Mouse (Mus musculus) thymus, postnatal 0 days (tissue): ENCODE results near the gene C2cd2. TPM values are rescaled to one million over a fixed set of nuclear protein-coding genes. Genes with fewer than 3 reads are reported as not detected.
"Not testable (repeated sequence)": the region's sequence is repeated elsewhere in the genome, so short reads cannot be mapped to it uniquely, and the experiment has no call there.

Experiments used
- DNase-seq: peaks from one replicate; pipeline ENCODE4 v3.0.0-alpha.2; 2015; ENCODE audit warnings: low spot score
- polyA plus RNA-seq: library from polyadenylated mRNA; unstranded; fragments of >200 nt; fragmentation: Nextera tagmentation; extraction: Ambion mirVana; gene quantifications from 2 replicates; pipeline ENCODE4 v1.2.1, GENCODE M21; 2015

C2cd2 gene
- polyA plus RNA-seq, 1 experiment from 2014 or later, result 6.6 TPM

DNA sequence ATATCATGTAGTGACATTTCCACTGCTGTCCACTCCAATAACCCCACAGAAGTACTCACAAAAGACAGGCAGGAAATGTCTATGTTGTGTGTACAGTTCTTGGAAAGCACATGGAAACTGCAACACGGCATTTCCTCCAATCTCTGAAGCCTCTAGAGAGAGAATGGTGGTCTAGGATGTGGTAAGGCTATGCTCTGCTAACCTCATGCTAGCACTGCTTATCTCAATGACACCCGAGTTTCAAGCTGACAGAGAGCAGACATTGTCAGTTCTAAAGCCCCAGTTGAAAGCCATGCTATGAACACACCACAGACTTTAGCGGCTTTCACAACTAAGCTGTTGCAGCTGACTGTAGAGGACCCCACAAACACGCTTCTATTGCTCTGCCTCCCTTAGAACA lies 13.6 kb downstream of the C2cd2 start:
- DNase-seq, result peak; percentile 17

DNA sequence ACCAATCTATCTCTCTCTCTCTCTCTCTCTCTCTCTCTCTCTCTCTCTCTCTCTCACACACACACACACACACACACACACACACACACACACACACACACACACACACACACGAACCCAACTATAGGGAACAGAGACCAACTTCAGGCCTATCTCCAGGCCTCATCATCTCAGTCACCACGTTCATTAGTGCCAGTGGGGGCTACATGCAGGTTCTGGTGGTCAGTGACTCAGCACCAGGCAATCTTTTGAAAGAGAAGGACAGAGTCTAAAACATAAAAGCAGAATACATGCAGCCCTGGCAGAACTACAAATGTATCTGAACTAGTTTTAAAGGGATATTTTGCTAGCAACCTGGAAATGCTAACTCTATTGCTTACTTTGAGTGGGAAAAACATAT lies 15.4 kb downstream of the C2cd2 start:
- DNase-seq, result not testable (repeated sequence)

DNA sequence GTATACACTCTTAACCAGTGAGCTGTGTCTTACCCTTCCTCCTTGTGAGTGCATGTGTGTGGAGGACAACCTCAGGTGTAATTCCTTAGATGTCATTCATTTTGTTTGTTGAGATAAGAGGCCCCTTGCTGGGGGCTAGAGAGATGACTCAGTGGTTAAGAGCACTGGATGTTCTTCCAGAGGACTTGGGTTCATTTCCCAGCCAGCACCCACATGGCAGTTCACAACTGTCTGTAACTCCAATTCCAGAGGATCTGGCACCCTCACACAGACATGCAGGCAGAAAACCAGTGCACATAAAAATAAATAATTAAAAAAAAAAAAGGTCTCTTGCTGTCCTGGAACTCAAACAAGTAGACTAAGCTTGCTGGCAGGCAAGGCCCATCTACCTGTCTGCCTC lies 20.6 kb downstream of the C2cd2 start:
- DNase-seq, result no peak

DNA sequence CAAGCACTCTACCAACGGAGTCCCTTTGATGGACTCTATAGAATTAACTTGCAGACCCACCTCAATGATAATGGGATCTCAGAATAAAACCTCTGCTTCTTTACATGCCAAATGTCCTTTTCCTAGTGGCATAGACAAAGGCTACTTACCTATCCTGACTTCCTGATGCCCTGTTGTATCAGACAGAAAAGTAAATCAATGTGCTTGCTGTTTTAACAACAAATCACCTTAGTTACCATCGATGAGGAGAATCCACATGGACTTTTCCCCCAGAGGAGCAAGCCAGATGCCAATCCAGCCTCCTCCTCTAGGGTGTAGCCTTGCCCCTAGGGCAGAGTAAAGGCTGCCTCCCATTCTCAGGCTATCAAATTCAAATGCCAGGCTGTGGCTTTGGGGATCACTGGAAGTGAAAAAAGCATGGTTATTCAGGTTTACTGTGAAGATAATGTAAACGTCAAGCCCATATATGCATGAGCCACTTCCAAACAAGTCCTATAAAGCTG lies 21.9 kb downstream of the C2cd2 start:
- DNase-seq, result no peak

DNA sequence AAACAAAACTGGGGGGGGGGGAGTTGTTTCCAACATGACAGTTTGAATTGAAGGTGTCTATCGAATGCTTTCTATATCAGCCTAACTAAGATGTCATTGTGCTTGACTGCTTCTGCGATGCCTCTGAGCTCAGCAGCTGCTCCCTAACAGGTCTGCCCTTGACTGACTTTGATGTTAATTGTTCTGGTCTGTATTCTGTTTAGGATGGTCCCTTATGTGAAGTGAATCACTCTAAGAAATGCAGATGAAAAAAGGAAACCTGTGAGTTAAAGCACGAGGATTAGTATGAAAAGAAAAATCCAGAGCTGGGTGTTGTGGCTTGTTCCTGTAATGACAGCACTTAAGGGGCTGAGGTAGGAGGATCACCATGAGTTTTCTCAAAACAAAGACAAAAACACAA lies 26.6 kb downstream of the C2cd2 start:
- DNase-seq, result no peak

DNA sequence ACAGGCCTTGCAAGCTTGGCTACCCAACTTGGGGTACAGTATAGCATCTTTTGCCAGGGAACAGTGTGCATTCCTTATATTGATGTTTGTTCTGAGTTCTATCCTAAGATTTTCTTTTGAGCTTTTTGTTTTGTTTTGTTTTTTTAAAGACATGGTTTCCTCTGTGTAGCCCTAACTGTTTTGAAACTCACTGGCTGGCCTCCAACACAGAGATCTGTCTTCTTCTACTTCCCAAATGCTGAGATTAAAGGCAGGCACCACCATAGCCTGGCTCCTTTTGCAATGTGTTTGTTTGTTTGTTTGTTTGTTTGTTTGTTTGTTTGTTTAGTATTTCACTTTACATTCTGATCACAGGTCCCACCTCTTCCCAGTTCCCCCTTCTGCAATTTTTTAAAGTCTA lies 32.2 kb downstream of the C2cd2 start:
- DNase-seq, result no peak

DNA sequence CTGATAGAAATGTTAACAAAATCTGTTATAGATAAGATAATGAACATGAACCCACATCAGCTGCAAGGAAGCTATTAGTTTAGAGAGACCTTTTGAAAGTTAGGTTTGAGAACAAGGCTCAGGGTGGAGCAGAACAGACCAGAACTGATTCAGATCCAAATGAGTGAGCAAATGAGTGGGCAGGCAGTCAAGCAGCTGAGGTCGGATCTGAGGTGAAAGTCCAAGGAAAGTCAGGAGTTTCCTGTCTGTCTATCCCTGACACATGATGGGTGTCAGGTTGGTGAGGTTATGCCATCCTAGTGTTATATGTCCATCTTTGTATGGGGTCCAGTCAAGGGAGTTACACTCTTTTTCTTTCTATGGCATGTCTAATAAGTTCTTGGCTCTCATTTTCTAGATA lies 32.9 kb downstream of the C2cd2 start:
- DNase-seq, result no peak

DNA sequence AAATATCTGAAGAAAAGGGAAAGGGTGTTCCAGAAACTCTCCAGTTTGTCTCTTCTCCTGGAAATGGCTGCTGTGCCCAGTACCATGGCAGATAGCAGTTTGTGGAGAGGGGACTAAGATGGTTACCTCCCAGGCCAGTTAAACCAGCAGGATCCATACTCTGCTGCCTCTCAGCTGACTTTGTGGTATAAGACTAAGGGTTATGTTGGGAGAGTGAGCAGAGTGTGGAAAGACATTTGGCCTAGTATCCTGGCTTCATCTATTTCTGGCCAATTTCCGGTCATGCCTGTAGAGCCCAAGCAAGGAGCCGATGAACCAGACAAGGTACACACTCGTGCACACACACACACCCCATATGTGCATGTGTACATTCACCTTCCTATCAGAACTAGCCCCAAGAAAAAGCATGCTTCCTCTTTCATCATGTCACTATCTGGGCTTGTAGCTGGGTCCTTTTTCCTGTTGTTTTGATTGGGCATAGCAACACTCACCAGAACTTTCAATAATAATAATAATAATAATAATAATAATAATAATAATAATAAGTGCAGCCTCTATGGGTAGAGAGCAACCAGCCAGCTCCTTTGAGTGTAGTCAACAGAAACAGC lies 35.0 kb downstream of the C2cd2 start:
- DNase-seq, result no peak

DNA sequence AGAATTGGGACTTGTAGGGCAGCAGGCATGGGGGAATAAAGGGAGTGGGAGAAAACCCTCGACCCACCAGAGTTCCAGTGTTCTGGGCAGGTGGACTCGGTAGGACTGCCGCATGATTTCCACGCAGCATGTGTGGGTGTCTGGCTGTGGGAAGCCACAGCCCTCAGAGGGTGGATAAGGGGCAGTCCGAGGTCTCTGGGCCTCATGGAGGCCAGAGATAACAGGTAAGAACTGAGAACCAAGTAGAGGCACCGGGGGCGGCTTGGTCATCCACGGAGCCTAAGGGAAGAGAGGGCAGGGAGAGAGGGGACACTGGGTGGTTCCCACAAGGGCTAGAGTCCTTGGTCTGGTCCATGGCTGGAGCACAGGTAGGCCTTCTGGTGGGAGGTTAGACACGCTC lies 36.0 kb downstream of the C2cd2 start:
- no peak for DNase-seq

DNA sequence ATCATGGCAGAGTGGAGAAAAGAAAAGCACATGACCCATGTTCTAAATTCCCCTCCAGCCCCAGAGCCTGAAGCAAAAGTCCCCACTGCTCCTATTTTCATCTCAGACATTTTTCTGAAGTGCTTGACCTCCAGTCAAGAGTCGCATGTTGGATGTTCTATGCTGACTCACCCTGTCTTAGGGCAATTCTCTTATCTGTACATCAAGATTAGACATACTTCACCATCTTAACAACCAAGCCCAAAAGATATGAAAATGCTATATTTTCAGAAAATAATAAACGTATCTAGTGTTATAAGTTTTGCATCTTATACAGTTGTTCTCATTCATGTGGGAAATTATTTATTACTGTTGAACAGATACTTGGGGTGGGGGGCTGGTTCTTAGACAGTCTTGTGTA lies 36.6 kb downstream of the C2cd2 start:
- DNase-seq, result no peak

DNA sequence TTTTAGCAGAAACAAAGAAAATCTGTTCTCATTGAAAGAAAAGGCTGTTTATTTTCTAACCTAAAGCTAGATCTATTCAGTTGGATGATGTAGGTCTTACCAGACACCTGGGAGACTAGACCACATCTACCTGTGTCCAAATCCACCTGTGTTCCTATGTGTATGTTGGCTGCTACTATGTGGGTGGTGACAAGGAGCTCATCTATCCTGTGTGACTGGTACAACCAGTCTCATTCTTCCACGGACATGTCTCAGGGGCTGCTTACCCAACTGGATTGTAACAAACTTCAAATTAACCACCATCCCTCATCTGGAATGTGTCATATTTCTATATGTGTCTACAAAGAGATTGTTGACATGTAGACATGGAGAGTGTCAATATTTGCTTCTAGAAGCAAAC lies 38.7 kb downstream of the C2cd2 start:
- DNase-seq, result no peak

DNA sequence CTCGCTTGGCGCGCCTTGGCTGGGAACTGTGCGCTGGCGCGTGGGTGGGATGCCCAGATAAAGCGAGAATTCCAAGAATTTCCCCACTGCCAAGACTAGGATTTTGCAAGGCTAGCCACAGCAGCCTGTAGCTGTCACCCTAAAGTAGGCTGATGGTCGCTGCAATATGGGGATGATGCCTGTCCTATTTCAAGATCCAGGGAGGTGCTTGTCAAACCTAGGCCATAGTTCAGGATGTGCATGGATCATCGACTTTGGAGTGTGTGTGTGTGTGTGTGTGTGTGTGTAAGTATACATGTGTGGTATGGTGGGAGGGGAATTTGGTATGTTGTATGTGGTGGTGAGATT lies 39.6 kb downstream of the C2cd2 start:
- no peak for DNase-seq

DNA sequence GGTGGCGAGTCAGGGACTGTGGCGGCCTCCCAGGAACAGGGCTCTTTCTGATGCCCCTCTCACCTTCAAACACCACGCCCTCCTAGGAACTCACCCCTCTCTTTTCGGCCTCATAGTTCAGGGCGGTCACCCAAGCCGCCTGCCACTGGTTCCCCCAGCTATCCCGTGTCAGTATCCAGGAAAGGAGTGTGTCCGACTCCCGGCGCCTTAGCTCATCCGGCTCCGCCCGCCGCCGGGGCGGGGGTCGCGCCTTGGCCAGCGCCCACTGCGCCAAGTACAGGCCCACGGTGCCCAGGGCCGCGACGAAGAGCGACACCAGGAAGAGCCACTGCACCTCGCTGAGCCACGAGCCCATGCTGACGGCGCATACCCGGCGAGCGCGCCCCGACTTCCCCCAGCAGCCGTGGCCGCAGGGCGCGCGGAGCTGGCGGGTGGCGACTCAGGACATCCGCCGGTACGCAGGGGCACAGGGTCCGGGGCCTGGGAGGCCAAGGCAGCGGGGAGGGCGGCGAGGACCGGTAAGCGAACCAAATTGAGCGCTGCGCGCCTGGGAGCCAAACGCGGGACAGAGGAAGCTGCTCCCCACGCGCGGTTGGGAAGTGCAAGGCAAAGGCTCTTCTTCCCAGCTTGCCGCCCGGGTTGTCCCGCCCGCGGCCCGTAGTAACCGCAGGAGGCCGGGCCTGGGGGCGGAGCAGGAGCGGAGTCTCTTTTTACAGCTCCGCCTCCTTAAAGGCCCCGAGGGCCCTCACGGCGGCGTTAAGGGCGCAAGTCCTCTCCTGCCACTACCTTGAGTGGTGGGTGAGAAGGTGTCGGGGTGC lies 40.2 kb downstream of the C2cd2 start:
- DNase-seq, result peak; percentile 69

DNA sequence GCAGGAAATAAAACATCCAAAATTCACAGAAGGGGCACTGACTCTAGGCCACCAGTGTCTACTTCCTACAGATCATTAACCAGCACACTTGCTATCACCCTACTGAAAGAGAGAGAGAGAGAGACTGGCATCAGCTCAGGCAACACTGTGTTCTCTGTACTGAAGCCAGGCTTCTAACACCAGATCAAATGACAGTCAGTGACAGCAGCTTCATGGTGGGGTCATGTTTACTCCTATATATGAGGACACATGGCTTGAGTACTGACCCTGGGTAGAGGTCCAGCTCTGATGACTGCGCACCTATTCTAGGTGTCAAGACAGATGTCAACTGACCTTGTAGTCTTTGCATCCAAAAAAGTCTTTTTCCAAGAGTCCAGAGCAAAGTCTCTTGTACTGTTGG lies 41.8 kb downstream of the C2cd2 start:
- no peak for DNase-seq

DNA sequence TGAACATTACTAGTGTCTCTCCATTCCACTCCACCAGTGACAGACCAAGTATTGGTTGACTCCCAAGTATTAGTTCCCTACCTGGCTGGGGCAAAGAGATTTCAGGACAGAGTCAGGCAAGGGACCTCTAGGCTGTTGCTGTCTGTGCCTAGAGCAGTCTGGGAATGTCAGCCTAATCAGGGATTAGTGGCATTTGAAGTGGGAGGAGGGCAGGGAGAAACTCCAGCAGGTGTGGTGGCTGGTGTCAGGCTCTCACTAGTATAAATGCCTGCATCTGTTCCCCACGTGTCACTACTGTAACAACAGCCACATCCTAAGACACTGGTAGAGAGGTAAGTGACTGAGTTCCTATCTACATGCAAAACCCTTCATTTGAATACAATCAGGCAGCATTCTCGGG lies 42.6 kb downstream of the C2cd2 start:
- DNase-seq, result no peak

DNA sequence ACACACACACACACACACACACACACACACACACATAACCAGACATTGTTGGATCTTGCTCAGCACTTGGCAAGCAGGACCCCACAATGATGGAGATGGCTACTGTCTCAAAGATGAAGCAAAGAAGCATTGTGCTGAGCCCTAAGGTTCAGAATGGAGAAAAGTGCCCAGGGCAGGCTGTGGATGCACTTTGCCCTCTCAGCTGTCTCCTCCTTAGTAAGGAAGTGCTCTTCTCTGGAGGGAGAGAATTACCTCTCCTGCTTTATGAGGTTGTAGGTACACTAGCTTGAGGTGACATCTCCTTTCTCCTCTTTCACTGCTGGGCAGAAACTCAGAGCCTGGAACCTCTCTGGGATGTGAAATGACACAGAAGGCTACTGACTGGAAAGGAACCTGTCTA lies 49.5 kb downstream of the C2cd2 start:
- no peak for DNase-seq

DNA sequence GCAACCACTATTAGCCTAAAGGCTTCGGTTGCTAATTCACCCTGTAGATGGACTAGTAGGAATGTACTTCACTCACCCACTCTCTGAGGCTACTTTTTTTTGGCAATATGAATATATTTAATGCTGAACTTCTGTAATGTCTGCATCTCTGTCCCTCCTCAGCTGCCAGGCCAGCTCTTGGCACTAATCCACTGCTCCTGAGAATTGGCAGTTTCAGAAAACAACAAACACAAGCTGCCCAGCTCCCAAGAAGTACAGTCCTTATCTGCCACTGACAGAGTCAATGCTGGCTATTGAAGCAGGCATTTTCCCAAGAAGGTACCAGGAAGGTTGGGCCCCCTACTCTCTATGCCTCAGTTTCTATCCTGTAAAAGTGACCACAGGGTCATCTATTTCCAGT lies 53.0 kb downstream of the C2cd2 start:
- DNase-seq, result no peak

DNA sequence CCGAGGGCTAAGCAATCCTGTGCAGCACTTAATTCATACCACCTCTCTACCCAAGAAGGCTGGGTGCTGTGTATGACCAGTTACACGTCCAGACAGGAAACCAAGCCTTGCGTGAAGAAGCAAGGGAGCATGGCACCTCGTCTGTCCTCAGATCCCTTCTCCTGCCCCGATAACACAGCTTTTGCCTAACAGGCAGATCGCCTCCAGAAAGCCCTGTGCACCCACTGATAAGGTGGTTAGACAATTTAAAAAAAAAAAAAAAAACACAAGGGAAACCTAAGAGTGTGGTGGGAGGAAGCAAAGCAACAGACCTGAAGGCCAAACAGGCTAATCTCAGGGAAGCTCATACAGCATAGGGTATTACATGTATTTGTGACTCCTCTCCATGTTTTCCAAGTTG lies 54.9 kb downstream of the C2cd2 start:
- no peak for DNase-seq

DNA sequence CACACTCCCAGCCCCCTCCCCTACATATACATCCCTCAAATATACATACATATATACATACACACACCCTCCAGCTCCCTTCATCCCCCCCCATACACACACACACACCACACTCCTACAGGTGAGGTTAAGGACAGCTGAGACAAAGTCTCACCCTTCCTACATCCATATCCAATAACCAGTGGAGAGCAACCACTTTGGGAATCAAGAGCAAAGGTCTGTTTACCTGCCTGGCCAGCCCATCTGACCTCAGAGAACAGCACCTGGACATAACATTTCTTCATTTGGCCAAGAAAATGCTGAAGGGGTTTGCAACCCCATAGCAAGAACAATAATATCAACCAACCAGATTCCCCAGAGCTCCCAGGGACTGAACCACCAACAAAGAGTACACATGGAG lies 56.1 kb downstream of the C2cd2 start:
- DNase-seq, result no peak

DNA sequence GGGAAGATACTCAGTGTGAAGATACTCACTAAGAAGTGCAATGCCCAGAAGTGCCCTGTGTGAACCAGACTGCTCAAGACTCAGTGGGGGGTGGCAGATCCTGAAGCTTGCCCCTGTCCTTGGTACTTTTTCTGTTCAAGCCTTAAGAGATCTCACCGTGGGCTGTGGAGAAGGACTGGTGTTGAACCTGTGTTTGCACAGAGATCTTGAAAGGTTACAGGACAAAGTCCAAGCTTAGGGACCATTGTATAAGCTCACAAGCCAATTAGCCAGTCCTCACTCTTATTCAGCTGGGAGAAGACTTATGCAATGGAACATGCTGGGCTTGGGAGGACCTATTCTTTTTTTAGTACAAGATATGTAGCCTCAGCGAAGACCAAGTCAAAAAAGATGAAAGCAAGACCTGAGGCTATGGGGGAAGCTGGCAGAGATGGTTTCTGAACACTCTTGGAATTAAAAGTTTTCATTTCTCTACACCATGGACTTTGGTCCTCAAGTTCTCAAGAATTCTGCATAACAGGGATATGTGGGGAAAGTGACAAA lies 56.9 kb downstream of the C2cd2 start:
- no peak for DNase-seq

DNA sequence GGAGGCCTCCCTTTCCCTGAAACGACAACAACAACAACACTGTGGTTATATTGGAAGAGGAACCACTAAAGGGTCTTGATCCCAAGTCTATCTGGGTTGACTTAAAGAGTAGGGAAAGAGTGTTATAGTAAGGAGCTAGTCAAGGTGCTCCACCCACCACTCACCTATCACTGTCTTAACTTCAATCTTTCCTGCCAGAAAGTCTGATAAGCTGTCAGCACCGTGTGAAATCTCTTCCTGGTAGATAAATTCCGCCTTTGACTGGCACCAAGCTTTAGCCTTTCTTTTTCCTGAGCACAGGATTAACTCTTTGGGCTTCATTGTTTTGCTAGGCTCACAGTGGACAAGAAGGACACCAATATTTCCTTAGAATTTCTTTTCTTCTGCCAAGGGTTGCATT lies 58.4 kb downstream of the C2cd2 start:
- DNase-seq, result no peak

DNA sequence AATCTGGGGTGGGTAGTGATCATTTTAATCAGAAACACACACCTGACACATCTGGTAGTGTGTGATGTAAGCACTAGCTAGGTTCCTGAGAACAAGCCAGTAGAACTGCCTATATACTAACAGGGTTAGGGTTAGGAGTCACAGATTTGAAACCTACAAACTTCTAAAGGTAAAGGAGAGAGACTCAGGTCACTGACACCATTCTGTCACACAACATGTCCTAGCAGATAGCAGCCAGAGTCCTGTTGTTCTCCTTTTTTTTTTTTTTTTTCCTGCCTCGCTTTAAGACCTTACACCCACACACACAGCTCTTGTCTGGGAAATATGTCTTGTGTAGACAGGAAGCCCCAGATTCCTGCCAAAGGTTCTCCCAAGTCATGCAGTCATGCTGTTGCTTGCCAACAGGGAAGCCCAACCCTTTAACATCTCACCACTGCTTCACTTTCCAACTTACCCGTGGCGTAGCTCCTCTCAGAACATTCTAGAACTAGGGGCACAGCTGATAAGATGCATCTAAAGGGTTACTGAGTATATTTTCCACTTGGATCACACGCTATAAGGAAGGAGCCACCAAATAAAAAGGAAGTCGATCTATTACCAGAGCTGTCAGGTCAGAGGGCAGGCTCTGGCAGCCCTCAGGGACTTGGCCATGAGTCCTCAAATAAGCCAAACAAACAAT lies 64.9 kb downstream of the C2cd2 start:
- no peak for DNase-seq
